Mouse (Mus musculus): Measurements from ENCODE around the gene Dync1li2. TPM values are rescaled to one million over a fixed set of nuclear protein-coding genes. Genes with fewer than 3 reads are reported as not detected.
A peak's percentile ranks its signal among the peaks of the same experiment; 100 is the strongest.

Gene Dync1li2
- total RNA-seq, 2 experiments from 2014 or later, result 279 to 326 TPM

- no peak for TF ChIP-seq CTCF (IDR thresholded peaks at IDR 0.05)
- DNase-seq (ENCODE audit: extremely low spot score in 1 of 2, low spot score in 2 of 2), result no peak
- Histone ChIP-seq H3K27ac (peak overlapping the region; percentile 92), H3K4me3 (peak overlapping the region; percentile 2; the same call in 1 of the 2 replicates)
- intact Hi-C loops (cut with DNase I), result loop anchor here (2.0 to 5.0 kb wide), 2 partner anchors 27 to 40 kb away; partner anchors contain the start of gene Cmtm4
These were observed 5.2 kb downstream of the Dync1li2 start for GRCm38 (mm10) chr8:104437494-104438135.

GRCm38 (mm10) chr8:104436591-104436990 lies 6.3 kb downstream of the Dync1li2 start:
- Histone ChIP-seq H3K27ac (peak overlapping the region; percentile 92), H3K4me3 (peak overlapping the region; percentile 21; the same call in 1 of the 2 replicates)
- intact Hi-C loops (cut with DNase I), result loop anchor here (2.0 to 5.0 kb wide), 2 partner anchors 26 to 39 kb away; partner anchors contain the start of gene Cmtm4
- TF ChIP-seq CTCF (IDR thresholded peaks at IDR 0.05), result no peak
- DNase-seq (ENCODE audit: extremely low spot score in 1 of 2, low spot score in 2 of 2), result no peak

DNA sequence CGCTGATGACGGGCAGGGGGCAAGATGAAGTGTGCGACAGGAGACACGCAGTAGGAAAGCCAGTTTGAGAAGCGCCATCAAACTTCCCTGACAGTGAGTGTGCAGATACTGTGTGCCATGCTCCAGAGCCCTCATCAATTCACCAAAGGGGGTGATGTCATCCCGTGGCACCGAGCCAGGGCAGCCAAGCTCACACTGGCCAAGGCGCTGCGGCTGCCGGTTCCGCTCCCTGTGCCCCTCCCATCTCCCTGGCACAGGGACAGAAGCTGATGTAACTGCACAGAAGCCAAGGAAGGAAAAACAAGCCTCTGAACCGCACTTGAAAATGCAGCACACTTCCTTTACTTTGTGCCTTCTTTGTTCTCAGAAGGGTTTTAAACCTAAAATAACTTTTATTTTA lies 6.8 kb downstream of the Dync1li2 start:
- H3K27ac ChIP-seq, result peak overlapping the region; percentile 92
- peak; percentile 94 to 98 for DNase-seq (ENCODE audit: extremely low spot score in 1 of 2, low spot score in 2 of 2)
- no peak for TF ChIP-seq CTCF (IDR thresholded peaks at IDR 0.05)
- H3K4me3 ChIP-seq, result peak overlapping the region; percentile 30
- intact Hi-C loops (cut with DNase I), result loop anchor here (2.0 to 5.0 kb wide), 2 partner anchors 25 to 39 kb away; partner anchors contain the start of gene Cmtm4

- peak; percentile 40 for TF ChIP-seq CTCF (IDR thresholded peaks at IDR 0.05)
- peak overlapping the region; percentile 92 for H3K27ac ChIP-seq
- H3K4me3 ChIP-seq, result peak overlapping the region; percentile 11
- no peak for DNase-seq (ENCODE audit: extremely low spot score in 1 of 2, low spot score in 2 of 2)
- intact Hi-C loops (cut with DNase I), result loop anchor here (2.0 to 5.0 kb wide), 3 partner anchors 38 to 184 kb away; partner anchors contain the start of genes Cklf and Cmtm4
These were observed 8.0 kb downstream of the Dync1li2 start for GRCm38 (mm10) chr8:104434826-104435354.

GRCm38 (mm10) chr8:104434275-104434674 lies 8.6 kb downstream of the Dync1li2 start:
- no peak for DNase-seq (ENCODE audit: extremely low spot score in 1 of 2, low spot score in 2 of 2)
- intact Hi-C loops (cut with DNase I), result loop anchor here (2.0 kb wide), 2 partner anchors 89 to 183 kb away; partner anchors contain the start of gene Cklf
- H3K4me3 ChIP-seq, result peak overlapping the region; percentile 11; the same call in 1 of the 2 replicates
- peak overlapping the region; percentile 92 for H3K27ac ChIP-seq
- no peak; the same call in 1 of the 2 replicates for TF ChIP-seq CTCF (IDR thresholded peaks at IDR 0.05)

DNA sequence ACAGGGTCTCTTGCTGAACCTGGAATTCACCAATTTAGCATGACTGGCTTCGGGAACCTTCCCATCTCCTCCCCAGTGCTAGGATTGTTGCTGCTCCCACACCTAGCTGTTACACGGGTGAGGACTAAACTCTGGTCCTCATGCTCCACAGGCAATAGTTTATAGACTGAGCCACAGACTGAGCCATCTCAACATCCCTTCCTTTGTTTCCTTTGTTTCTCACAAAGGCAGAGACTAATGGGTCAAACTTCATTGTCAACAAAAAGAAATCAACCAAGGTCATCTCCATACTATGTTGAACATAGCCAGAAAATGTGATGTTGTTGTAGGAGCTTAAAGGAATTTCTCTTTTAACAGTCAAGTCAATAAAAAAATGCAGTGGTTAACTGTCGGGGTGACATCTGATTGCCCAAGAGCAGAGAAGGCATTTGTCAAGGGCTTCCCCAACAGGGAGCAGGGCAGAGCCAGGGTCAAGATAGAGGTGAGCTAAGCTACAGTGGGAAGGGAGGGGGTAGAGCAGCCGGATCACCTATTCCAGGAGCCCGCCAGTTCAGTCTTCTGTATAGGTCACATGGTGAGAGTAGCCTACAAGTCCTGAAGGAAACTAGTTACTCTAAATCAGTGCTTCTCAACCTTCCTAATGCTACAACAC lies 9.5 kb downstream of the Dync1li2 start:
- H3K4me3 ChIP-seq, result no peak overlapping the region
- DNase-seq (ENCODE audit: extremely low spot score in 1 of 2, low spot score in 2 of 2), result no peak
- intact Hi-C loops (cut with DNase I), result no loop called here
- H3K27ac ChIP-seq, result no peak overlapping the region
- TF ChIP-seq CTCF (IDR thresholded peaks at IDR 0.05), result no peak

DNA sequence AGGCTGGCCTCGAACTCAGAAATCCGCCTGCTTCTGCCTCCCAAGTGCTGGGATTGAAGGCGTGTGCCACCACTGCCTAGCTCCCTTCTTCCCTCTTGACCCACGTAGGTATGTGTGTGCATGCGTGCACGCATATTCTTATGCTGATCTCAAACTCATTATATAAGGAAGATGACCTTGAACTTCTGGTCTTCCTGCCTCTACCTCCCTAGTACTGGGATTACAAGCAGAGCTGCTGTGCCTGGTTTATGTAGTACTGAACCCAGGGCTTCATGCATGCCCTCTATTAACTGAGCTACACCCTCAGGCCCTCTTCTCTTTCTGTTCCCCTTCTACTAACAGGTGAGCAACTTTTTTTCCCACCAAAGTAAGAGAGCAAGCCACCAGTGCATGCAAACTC lies 10.2 kb downstream of the Dync1li2 start:
- H3K27ac ChIP-seq, result no peak overlapping the region
- TF ChIP-seq CTCF (IDR thresholded peaks at IDR 0.05), result no peak
- DNase-seq (ENCODE audit: extremely low spot score in 1 of 2, low spot score in 2 of 2), result no peak
- H3K4me3 ChIP-seq, result no peak overlapping the region
- intact Hi-C loops (cut with DNase I), result no loop called here

- TF ChIP-seq CTCF (IDR thresholded peaks at IDR 0.05), result no peak
- intact Hi-C loops (cut with DNase I), result no loop called here
- no peak for DNase-seq (ENCODE audit: extremely low spot score in 1 of 2, low spot score in 2 of 2)
- H3K27ac ChIP-seq, result no peak overlapping the region
- no peak overlapping the region for H3K4me3 ChIP-seq
These were observed 12.6 kb downstream of the Dync1li2 start for GRCm38 (mm10) chr8:104430230-104430629.

- intact Hi-C loops (cut with DNase I), result no loop called here
- no peak for DNase-seq (ENCODE audit: extremely low spot score in 1 of 2, low spot score in 2 of 2)
- H3K4me3 ChIP-seq, result no peak overlapping the region
- no peak overlapping the region for H3K27ac ChIP-seq
- TF ChIP-seq CTCF (IDR thresholded peaks at IDR 0.05), result no peak
These were observed 15.1 kb downstream of the Dync1li2 start for GRCm38 (mm10) chr8:104427703-104428102.

DNA sequence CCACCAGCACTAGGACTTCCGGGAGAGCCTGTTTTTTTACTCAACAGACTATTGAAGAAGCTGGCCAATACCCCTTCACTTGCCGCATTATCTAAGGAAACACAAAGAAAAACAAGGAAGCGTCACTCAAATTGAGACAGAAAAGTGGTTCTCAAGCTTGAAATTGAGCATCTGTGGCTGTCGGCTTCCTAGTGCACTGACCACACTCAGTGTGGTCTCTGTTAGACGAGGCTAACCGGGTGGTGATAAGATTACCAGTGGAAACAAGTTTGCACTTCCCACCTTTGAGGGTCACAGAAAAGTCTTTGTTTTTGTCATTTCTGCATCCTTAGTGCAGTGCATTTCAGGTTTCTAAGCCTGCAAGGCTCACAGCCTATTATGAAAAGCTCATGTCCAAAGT lies 20.5 kb downstream of the Dync1li2 start:
- no peak overlapping the region for H3K4me3 ChIP-seq
- intact Hi-C loops (cut with DNase I), result no loop called here

GRCm38 (mm10) chr8:104416022-104416421 lies 26.8 kb downstream of the Dync1li2 start:
- intact Hi-C loops (cut with DNase I), result no loop called here
- no peak for TF ChIP-seq CTCF (IDR thresholded peaks at IDR 0.05)

More for the DNA sequence above, 20.5 kb downstream of the Dync1li2 start:
- TF ChIP-seq CTCF (IDR thresholded peaks at IDR 0.05), result no peak
- no peak overlapping the region for H3K27ac ChIP-seq
- no peak for DNase-seq (ENCODE audit: extremely low spot score in 1 of 2, low spot score in 2 of 2)

DNA sequence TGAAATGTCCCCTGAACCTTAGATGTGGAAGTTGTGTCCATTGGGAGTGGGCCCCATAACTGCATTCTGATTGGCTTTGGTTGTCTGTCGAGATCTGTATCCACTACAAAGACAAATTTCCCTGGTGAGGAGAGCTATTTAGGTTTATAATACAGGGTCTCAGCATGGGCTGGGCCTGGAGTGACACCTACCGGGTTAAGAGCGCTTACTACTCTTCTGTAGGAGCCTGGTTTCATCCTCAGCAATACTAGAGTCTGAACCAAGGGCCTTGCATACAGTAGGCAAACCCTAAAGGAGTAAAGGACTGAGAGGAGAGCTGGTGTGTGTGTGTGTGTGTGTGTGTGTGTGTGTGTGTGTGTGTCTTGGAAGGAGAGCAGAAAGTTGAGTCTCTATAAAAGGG lies 28.6 kb downstream of the Dync1li2 start:
- no peak for DNase-seq (ENCODE audit: extremely low spot score in 1 of 2, low spot score in 2 of 2)
- intact Hi-C loops (cut with DNase I), result loop anchor here (5.0 kb wide), 1 partner anchor 47 kb away; no protein-coding TSS in a partner anchor
- no peak overlapping the region; the same call in 1 of the 2 replicates for H3K27ac ChIP-seq
- no peak overlapping the region for H3K4me3 ChIP-seq
- TF ChIP-seq CTCF (IDR thresholded peaks at IDR 0.05), result no peak

More at GRCm38 (mm10) chr8:104416022-104416421, 26.8 kb downstream of the Dync1li2 start:
- Histone ChIP-seq H3K4me3 (no peak overlapping the region), H3K27ac (no peak overlapping the region)
- no peak for DNase-seq (ENCODE audit: extremely low spot score in 1 of 2, low spot score in 2 of 2)
